Comparison of ENCODE assay signal across 23 mouse cellular contexts in the genomic region with DNA sequence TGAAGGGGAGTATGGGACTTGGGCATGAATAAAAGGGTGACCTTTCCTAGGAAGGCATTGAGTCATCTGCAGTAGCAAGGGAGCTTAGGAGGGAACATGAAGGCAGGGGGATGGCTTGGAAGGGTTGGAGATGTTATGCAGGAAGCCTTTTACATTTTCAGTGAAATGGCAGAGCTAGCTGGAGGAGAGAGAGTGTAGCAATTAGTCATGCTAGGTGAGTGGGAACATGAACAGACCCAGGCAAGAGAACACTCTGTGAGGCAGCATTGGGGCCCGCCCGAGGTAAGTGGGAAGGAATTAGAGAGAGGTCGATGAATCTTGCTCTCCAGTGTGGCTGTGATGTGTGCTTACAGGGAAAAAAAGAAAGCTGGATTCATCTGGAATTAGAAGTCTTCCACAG.
DNase-seq lines count a peak whose midpoint lies in the region; ATAC-seq lines count a peak whose summit lies in the region.
"Had no signal": no experiment of that assay in that cellular context is flagged by ENCODE, and none has a peak within 500 bp of the region (broad histone marks: within the 10 kb centered on the region; RNA-seq: fewer than 3 reads in every experiment).

No protein-coding gene starts in this region.

- no peak overlapping the region for H3K9ac ChIP-seq in embryonic facial prominence, embryonic 14.5 days (ENCODE audit: low read depth, low read length)
- no peak overlapping the region for H3K9ac ChIP-seq in stomach, embryonic 16.5 days (ENCODE audit: low read length)
- no peak overlapping the region for H3K9ac ChIP-seq in neural tube, embryonic 15.5 days (replicated peaks)
- H3K9ac ChIP-seq: embryonic facial prominence, embryonic 13.5 days; forebrain, embryonic 15.5 days; hindbrain, embryonic 12.5 days had no signal

- H3K9me3 ChIP-seq in embryonic facial prominence, embryonic 14.5 days (ENCODE audit: control insufficient read depth, low read length) = no peaks in the 10 kb centered on the region
- H3K9me3 ChIP-seq in embryonic facial prominence, embryonic 10.5 days = no peaks in the 10 kb centered on the region
- no peaks in the 10 kb centered on the region for H3K9me3 ChIP-seq in stomach, embryonic 16.5 days (replicated peaks; ENCODE audit: control insufficient read depth, low read length)
- H3K9me3 ChIP-seq in neural tube, embryonic 15.5 days (replicated peaks) = no peaks in the 10 kb centered on the region
- H3K9me3 ChIP-seq: embryonic facial prominence, embryonic 13.5 days; forebrain, embryonic 15.5 days; heart, embryonic 10.5 days; hindbrain, embryonic 12.5 days had no signal

- DNase-seq in embryonic facial prominence, embryonic 14.5 days (ENCODE audit: low spot score) = peak; percentile 43
- DNase-seq in embryonic facial prominence, embryonic 10.5 days (ENCODE audit: low spot score) = no peak
- DNase-seq in left cerebral cortex, adult 9 months (ENCODE audit: low spot score in 2 of 2) = peak; percentile 15 to 39
- DNase-seq in left cerebral cortex, postnatal 10 days (ENCODE audit: extremely low spot score in 1 of 2, low spot score in 2 of 2) = no peak
- peak; percentile 73 for DNase-seq in brain, adult 2 months (ENCODE audit: low read depth, low spot score)
- no peak for DNase-seq in cerebellum, postnatal 25 days
- DNase-seq: adrenal gland, adult 2 months; adrenal gland, postnatal 25 days; cerebellum, adult 11 months; cerebellum, adult 8-10 months; cerebellum, postnatal 14 days; gastrocnemius, postnatal 14 days; heart, postnatal 10 days; heart, postnatal 4 days had no signal

- WGBS in embryonic facial prominence, embryonic 14.5 days = 60% methylated on average over 3 of the region's 3 CpGs
- WGBS in embryonic facial prominence, embryonic 10.5 days = 88% methylated on average over 3 of the region's 3 CpGs
- WGBS in stomach, embryonic 16.5 days = 59% methylated on average over 3 of the region's 3 CpGs
- 66% methylated on average over 3 of the region's 3 CpGs for WGBS in neural tube, embryonic 15.5 days

- H3K36me3 ChIP-seq in embryonic facial prominence, embryonic 14.5 days (ENCODE audit: control insufficient read depth, insufficient read depth, low read length) = no peaks in the 10 kb centered on the region
- H3K36me3 ChIP-seq in embryonic facial prominence, embryonic 10.5 days (replicated peaks) = no peaks in the 10 kb centered on the region; the same call in 1 of the 2 replicates
- H3K36me3 ChIP-seq in stomach, embryonic 16.5 days (ENCODE audit: control insufficient read depth, insufficient read depth, low read length) = no peaks in the 10 kb centered on the region
- no peaks in the 10 kb centered on the region for H3K36me3 ChIP-seq in neural tube, embryonic 15.5 days
- H3K36me3 ChIP-seq: forebrain, embryonic 15.5 days; hindbrain, embryonic 12.5 days had no signal

- H3K4me1 ChIP-seq in embryonic facial prominence, embryonic 14.5 days (ENCODE audit: control insufficient read depth, insufficient read depth, low read length) = peaks cover 12% of the 10 kb centered on the region
- peaks cover 27% of the 10 kb centered on the region for H3K4me1 ChIP-seq in embryonic facial prominence, embryonic 10.5 days
- peaks cover 13% of the 10 kb centered on the region for H3K4me1 ChIP-seq in stomach, embryonic 16.5 days (ENCODE audit: control insufficient read depth, insufficient read depth, low read length)
- H3K4me1 ChIP-seq in neural tube, embryonic 15.5 days = peaks cover 27% of the 10 kb centered on the region
- H3K4me1 ChIP-seq: forebrain, embryonic 15.5 days had no signal

- ATAC-seq in embryonic facial prominence, embryonic 14.5 days (ENCODE audit: low read depth) = no peak
- ATAC-seq in stomach, embryonic 16.5 days (ENCODE audit: insufficient read depth, low FRiP score) = no peak; the same call in 1 of the 2 replicates
- ATAC-seq in neural tube, embryonic 15.5 days (ENCODE audit: low FRiP score) = no peak
- ATAC-seq: forebrain, embryonic 15.5 days; hindbrain, postnatal 0 days; Patski had no signal

- no peak overlapping the region for H3K4me2 ChIP-seq in embryonic facial prominence, embryonic 14.5 days (ENCODE audit: low read depth, low read length)
- no peak overlapping the region for H3K4me2 ChIP-seq in stomach, embryonic 16.5 days (ENCODE audit: low read depth, low read length)
- H3K4me2 ChIP-seq in neural tube, embryonic 15.5 days = no peak overlapping the region
- H3K4me2 ChIP-seq: embryonic facial prominence, embryonic 13.5 days; forebrain, embryonic 15.5 days; hindbrain, embryonic 12.5 days had no signal

- no peak overlapping the region for H3K27ac ChIP-seq in embryonic facial prominence, embryonic 14.5 days (replicated peaks; ENCODE audit: low read depth, low read length)
- no peak overlapping the region for H3K27ac ChIP-seq in embryonic facial prominence, embryonic 10.5 days (replicated peaks)
- 0 out of 2 replicates have a peak overlapping the region, but pooled peaks have one; percentile 4 for H3K27ac ChIP-seq in stomach, embryonic 16.5 days (ENCODE audit: low read length)
- H3K27ac ChIP-seq in neural tube, embryonic 15.5 days (replicated peaks) = no peak overlapping the region
- H3K27ac ChIP-seq: embryonic facial prominence, embryonic 13.5 days; forebrain, embryonic 15.5 days; heart, embryonic 10.5 days; hindbrain, embryonic 12.5 days; hindbrain, postnatal 0 days had no signal

- intact Hi-C loops in left cerebral cortex, postnatal 10 days (cut with DNase I) = no loop called here

- H3K27me3 ChIP-seq in embryonic facial prominence, embryonic 14.5 days (replicated peaks; ENCODE audit: control insufficient read depth, insufficient read depth, low read length) = no peaks in the 10 kb centered on the region
- H3K27me3 ChIP-seq in embryonic facial prominence, embryonic 10.5 days (replicated peaks; ENCODE audit: low read depth, poor library complexity, severe bottlenecking) = no peaks in the 10 kb centered on the region
- no peaks in the 10 kb centered on the region for H3K27me3 ChIP-seq in stomach, embryonic 16.5 days (ENCODE audit: control insufficient read depth, insufficient read depth, low read length)
- H3K27me3 ChIP-seq in neural tube, embryonic 15.5 days (replicated peaks) = no peaks in the 10 kb centered on the region
- H3K27me3 ChIP-seq: CH12.LX; embryonic facial prominence, embryonic 13.5 days; forebrain, embryonic 15.5 days; hindbrain, embryonic 12.5 days; Patski had no signal

- no peak overlapping the region for H3K4me3 ChIP-seq in embryonic facial prominence, embryonic 14.5 days (ENCODE audit: low read depth, low read length)
- no peak overlapping the region for H3K4me3 ChIP-seq in embryonic facial prominence, embryonic 10.5 days
- no peak overlapping the region for H3K4me3 ChIP-seq in stomach, embryonic 16.5 days (replicated peaks; ENCODE audit: low read length)
- no peak overlapping the region for H3K4me3 ChIP-seq in neural tube, embryonic 15.5 days (replicated peaks)
- H3K4me3 ChIP-seq: embryonic facial prominence, embryonic 13.5 days; forebrain, embryonic 15.5 days; heart, embryonic 10.5 days; hindbrain, embryonic 12.5 days had no signal

Comparison
In these comparisons a context has a peak if more than half of its experiments do, and no peak if none do; other contexts are left out.
1. DNase-seq: peak in embryonic facial prominence, embryonic 14.5 days (single experiment), left cerebral cortex, adult 9 months (2 of 2) and brain, adult 2 months (single experiment); none in embryonic facial prominence, embryonic 10.5 days (single experiment), left cerebral cortex, postnatal 10 days (0 of 2) and cerebellum, postnatal 25 days (0 of 2).